Mouse (Mus musculus) liver, postnatal 0 days (tissue): ENCODE data around the gene Fcgr1.

Experiments used
- CTCF ChIP-seq: sonication (generic); IDR thresholded peaks from 2 replicates; pipeline ENCODE4 v1.5.1; 2016; ENCODE audit warnings: antibody characterized with exemption, low read depth
- EP300 ChIP-seq: IDR thresholded peaks from 2 replicates; pipeline ENCODE4 v1.6.1; 2016; ENCODE audit warnings: antibody characterized with exemption, low read depth, mild to moderate bottlenecking

- no peak for TF ChIP-seq CTCF
- no peak for TF ChIP-seq EP300
Observed at GRCm38 (mm10) chr3:96309441-96309840, 15.7 kb upstream of the Fcgr1 start.
